Mouse (Mus musculus) heart, postnatal 0 days (tissue): Measurements from ENCODE around the gene Kcnj11. TPM values are rescaled to one million over a fixed set of nuclear protein-coding genes. Genes with fewer than 3 reads are reported as not detected.

Experiments
- ATAC-seq: fragments of 200-750 bp; cut with Nextera tagmentation; 2 replicates; pipeline ENCODE4 v1.8.0; 2017; ENCODE audit warnings: low read depth, moderate number of reproducible peaks, moderate library complexity; ENCODE audit not compliant: insufficient read depth
- DNase-seq: peaks from one replicate; pipeline ENCODE4 v3.0.0-alpha.2; 2016; ENCODE audit warnings: low spot score
- H3K27ac ChIP-seq: fragments of 300-500 bp; sonication (generic); 2 replicates; pipeline ENCODE4 v1.5.1; 2014; ENCODE audit warnings: low read depth, mild to moderate bottlenecking
- H3K27me3 ChIP-seq: fragments of 300-500 bp; sonication (generic); 2 replicates; pipeline ENCODE4 v1.6.1; 2014; ENCODE audit warnings: low read length, mixed read lengths; ENCODE audit not compliant: control insufficient read depth, insufficient read depth
- H3K36me3 ChIP-seq: fragments of 300-500 bp; sonication (generic); replicated peaks from 2 replicates; pipeline ENCODE4 v1.6.1; 2014; ENCODE audit warnings: low read length, mixed read lengths; ENCODE audit not compliant: control insufficient read depth, insufficient read depth
- H3K4me1 ChIP-seq: fragments of 300-500 bp; sonication (generic); 2 replicates; pipeline ENCODE4 v1.6.1; 2014; ENCODE audit warnings: antibody characterized with exemption; ENCODE audit not compliant: control insufficient read depth, insufficient read depth
- H3K4me2 ChIP-seq: fragments of 300-500 bp; sonication (generic); 2 replicates; pipeline ENCODE4 v1.6.1; 2014; ENCODE audit warnings: low read depth, mild to moderate bottlenecking, low read length, moderate library complexity
- H3K4me3 ChIP-seq: fragments of 300-500 bp; sonication (generic); 2 replicates; pipeline ENCODE4 v1.5.1; 2014; ENCODE audit warnings: low read depth, low read length
- H3K9ac ChIP-seq: fragments of 300-500 bp; sonication (generic); replicated peaks from 2 replicates; pipeline ENCODE4 v1.6.1; 2014; ENCODE audit warnings: low read depth, low read length, mixed read lengths
- H3K9me3 ChIP-seq: fragments of 300-500 bp; sonication (generic); replicated peaks from 2 replicates; pipeline ENCODE4 v1.6.1; 2016; ENCODE audit warnings: low read length; ENCODE audit not compliant: control insufficient read depth
- CTCF ChIP-seq: IDR thresholded peaks from 2 replicates; pipeline ENCODE4 v1.5.1; 2016; ENCODE audit warnings: antibody characterized with exemption, control low read depth, low read depth
- EP300 ChIP-seq: IDR thresholded peaks from 2 replicates; pipeline ENCODE4 v1.6.1; 2016; ENCODE audit warnings: antibody characterized with exemption, low read depth
- WGBS: fragments of 180-500 bp; shearing (Covaris S2); extraction: QIAGEN DNeasy Blood & Tissue Kit; methylation state at CpG from one replicate; pipeline ENCODE4 v1.1.7; 2014; 5-methylcytosine and 5-hydroxymethylcytosine counted together
- polyA plus RNA-seq: library from polyadenylated mRNA; unstranded; fragments of >200 nt; fragmentation: Nextera tagmentation; extraction: Ambion mirVana; gene quantifications from 2 replicates; pipeline ENCODE4 v1.2.1, GENCODE M21; 2015
- total RNA-seq: library from RNA; depleted of rRNA; stranded (reverse); fragments of >200 nt; gene quantifications from 2 replicates; pipeline ENCODE4 v1.2.3, GENCODE M21; 2014; ENCODE audit warnings: low replicate concordance

Gene Kcnj11
- total and polyA plus RNA-seq, 2 experiments from 2014 or later: 14.4 to 103 TPM

DNA sequence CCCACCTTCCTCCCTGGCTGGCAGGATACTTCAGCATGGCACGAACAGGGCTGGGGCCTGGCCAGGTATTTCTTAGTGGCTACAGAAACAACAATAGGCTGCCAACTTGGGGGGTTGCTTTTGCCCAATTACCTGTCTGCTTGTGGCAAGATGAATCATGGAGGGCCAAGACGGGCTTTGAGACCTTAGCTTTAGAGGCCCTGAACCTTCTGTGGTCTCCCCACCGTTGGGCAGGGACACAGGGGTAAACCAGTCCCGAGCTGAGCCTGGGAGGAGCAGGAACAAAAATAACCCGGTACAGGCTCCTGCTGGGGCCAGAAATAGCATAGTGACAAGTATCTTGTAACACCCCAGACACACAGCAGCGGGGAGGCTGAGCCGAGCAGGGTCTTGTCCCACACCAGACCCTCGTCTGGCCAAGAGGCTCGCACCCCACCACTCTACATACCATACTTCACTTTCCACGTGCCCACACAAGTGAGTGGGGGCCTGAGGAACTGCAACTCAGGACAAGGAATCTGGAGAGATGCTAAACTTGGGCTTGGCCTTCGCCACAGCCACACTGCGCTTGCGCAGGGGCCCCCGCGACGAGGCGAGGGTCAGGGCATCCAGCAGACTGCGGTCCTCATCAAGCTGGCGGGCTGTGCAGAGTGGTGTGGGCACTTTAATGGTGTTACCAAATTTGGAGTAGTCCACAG is 2.2 kb downstream of the Kcnj11 start:
- peaks cover 10% of the 10 kb centered on the region for H3K4me1 ChIP-seq
- ATAC-seq: peak; percentile 77
- peak overlapping the region; percentile 75 for H3K4me2 ChIP-seq
- H3K36me3 ChIP-seq: no peaks in the 10 kb centered on the region
- peak; percentile 85 for DNase-seq
- H3K9ac ChIP-seq: peak overlapping the region; percentile 57
- no peaks in the 10 kb centered on the region for H3K27me3 ChIP-seq
- peak overlapping the region; percentile 97 for H3K27ac ChIP-seq
- no peaks in the 10 kb centered on the region for H3K9me3 ChIP-seq
- TF ChIP-seq CTCF (no peak), EP300 (no peak)
- 29% methylated on average over 19 of the region's 19 CpGs for WGBS
- H3K4me3 ChIP-seq: peak overlapping the region; percentile 63

DNA sequence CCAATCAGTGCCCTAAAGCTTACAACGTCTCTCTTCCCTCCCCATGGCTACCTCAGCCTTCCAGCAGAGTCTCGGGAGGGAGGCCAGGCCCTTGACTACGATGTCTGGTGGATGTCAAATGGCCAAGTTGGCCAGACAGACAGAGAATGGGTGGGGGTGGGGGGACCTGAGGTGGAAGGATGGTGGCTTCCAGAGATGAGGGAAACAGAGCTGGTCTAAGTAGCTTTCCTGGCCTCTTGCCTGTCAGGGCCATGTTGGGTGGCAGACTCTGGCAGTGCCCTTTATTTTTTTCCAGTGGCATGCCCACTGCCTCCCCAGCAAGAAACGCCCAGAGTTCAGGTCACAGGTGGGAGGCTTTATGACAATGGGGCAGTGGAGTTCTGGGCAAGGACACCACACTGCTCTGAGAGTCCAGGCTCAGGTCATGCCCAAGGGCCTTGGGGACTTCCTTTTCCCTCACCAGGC is 3.2 kb downstream of the Kcnj11 start:
- no peaks in the 10 kb centered on the region for H3K27me3 ChIP-seq
- H3K27ac ChIP-seq: peak overlapping the region; percentile 97
- TF ChIP-seq CTCF (no peak), EP300 (no peak)
- no peaks in the 10 kb centered on the region for H3K9me3 ChIP-seq
- peak overlapping the region; percentile 57 for H3K9ac ChIP-seq
- 0 out of 2 replicates have a peak, but pooled peaks cover 6% of the 10 kb centered on the region for H3K4me1 ChIP-seq
- H3K4me3 ChIP-seq: peak overlapping the region; percentile 63
- H3K4me2 ChIP-seq: peak overlapping the region; percentile 75
- WGBS: 14% methylated on average over 4 of the region's 4 CpGs
- ATAC-seq: no peak
- no peak for DNase-seq
- no peaks in the 10 kb centered on the region for H3K36me3 ChIP-seq

DNA sequence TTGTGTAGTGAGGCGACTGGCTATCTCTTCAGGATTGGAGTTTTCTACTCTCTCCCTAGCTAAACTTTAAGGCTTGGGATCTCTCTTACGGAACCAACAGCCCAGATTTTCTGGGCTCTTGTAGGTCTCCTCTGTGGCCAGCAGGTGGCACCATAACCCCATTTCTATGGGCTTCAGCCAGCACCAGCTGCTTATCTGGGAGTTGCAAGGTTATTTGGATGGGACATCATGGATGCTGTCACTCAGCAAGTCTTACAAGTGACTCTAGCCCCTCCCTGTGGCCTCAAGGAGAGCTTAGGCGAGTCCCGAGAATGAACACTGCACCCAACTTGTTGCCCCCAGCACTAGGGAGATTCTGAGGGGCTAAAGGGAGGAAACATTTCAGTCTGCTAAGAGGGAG is 4.4 kb downstream of the Kcnj11 start:
- Histone ChIP-seq H3K9ac (no peak overlapping the region), H3K27me3 (no peaks in the 10 kb centered on the region), H3K9me3 (no peaks in the 10 kb centered on the region), H3K27ac (0 out of 2 replicates have a peak overlapping the region, but pooled peaks have one; percentile 97), H3K36me3 (no peaks in the 10 kb centered on the region), H3K4me2 (peak overlapping the region; percentile 75), H3K4me1 (0 out of 2 replicates have a peak, but pooled peaks cover 6% of the 10 kb centered on the region), H3K4me3 (no peak overlapping the region; the same call in 1 of the 2 replicates)
- DNase-seq (peak; percentile 91), ATAC-seq (peak; percentile 37)
- WGBS: 5% methylated on average over 4 of the region's 4 CpGs
- TF ChIP-seq EP300 (no peak), CTCF (peak; percentile 95)

DNA sequence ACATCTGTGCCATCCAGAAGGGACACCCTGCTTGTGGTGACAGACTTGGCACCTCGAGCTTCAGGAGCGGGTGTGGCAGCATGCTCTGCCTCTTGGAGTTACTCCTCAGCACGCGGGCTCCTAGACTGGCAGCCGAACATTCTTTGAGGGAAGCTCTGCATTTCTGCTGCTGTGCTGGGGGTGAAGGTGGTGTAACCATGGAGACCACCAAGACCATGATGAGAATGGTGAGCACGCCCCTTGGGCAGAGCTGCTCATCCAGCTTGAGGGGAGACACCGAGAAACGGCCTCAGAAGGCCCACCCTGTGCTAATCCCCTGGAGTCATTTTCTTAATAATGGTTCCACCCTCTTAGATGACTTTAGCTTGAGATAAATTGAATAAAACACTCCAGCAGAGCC is 7.8 kb downstream of the Kcnj11 start:
- Histone ChIP-seq H3K4me3 (no peak overlapping the region), H3K27me3 (no peaks in the 10 kb centered on the region), H3K36me3 (no peaks in the 10 kb centered on the region), H3K4me1 (0 out of 2 replicates have a peak, but pooled peaks cover 6% of the 10 kb centered on the region), H3K9me3 (no peaks in the 10 kb centered on the region), H3K4me2 (no peak overlapping the region), H3K27ac (no peak overlapping the region), H3K9ac (no peak overlapping the region)
- 68% methylated on average over 8 of the region's 8 CpGs for WGBS
- ATAC-seq: no peak
- no peak for DNase-seq
- TF ChIP-seq CTCF (no peak), EP300 (no peak)

DNA sequence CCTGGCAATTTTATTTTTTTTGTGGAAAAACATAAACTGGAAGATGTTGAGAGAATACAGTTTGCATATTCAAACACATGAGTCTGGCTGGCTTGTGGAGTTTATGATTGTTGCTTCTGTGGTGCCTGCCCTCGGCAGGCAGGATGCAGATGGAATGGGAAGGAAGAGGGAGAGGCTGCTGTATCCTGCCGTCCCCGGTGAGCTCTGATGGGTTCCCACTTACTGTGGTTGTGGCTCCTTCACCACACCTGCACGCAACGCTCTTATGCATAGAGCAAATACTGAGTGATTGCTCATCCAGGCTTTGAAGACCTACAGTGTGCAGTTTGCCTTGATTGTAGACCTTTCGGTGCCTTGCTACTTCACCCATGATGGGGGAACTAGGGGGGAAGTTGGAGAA is 12.3 kb downstream of the Kcnj11 start:
- Histone ChIP-seq H3K4me3 (no peak overlapping the region), H3K4me2 (no peak overlapping the region), H3K27me3 (no peaks in the 10 kb centered on the region), H3K9ac (no peak overlapping the region), H3K27ac (no peak overlapping the region), H3K9me3 (no peaks in the 10 kb centered on the region), H3K36me3 (peaks cover 11% of the 10 kb centered on the region; the same call in 1 of the 2 replicates), H3K4me1 (peaks cover 9% of the 10 kb centered on the region)
- WGBS: 78% methylated on average over 6 of the region's 6 CpGs
- ATAC-seq (no peak), DNase-seq (no peak)
- TF ChIP-seq EP300 (no peak), CTCF (no peak)

DNA sequence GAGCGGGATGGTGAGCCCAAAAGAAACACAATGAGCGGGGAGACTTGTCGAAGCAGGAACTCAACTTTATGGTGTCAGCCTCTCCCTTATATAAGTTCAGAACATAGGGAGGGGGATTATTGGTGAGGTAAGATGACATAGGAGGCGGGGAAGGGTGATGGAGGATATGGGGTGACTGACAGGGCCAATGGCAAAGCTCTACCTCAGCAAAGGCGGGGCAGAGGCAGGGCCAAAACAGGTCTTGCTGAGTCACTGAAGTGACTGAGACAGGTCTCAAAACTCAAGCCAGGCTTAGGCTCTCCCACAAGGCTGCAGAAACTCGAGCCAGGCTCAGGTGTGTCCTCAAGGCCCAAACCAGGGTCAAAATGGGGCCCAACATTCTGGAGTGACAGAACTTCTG is 14.2 kb downstream of the Kcnj11 start:
- no peak overlapping the region for H3K4me2 ChIP-seq
- no peaks in the 10 kb centered on the region for H3K27me3 ChIP-seq
- H3K9ac ChIP-seq: no peak overlapping the region
- no peak for ATAC-seq
- H3K9me3 ChIP-seq: no peaks in the 10 kb centered on the region
- TF ChIP-seq CTCF (no peak), EP300 (no peak)
- no peak overlapping the region for H3K27ac ChIP-seq
- peaks cover 25% of the 10 kb centered on the region for H3K36me3 ChIP-seq
- peaks cover 14% of the 10 kb centered on the region for H3K4me1 ChIP-seq
- DNase-seq: no peak
- H3K4me3 ChIP-seq: no peak overlapping the region
- WGBS: 91% methylated on average over 6 of the region's 6 CpGs
